In the genomic region with DNA sequence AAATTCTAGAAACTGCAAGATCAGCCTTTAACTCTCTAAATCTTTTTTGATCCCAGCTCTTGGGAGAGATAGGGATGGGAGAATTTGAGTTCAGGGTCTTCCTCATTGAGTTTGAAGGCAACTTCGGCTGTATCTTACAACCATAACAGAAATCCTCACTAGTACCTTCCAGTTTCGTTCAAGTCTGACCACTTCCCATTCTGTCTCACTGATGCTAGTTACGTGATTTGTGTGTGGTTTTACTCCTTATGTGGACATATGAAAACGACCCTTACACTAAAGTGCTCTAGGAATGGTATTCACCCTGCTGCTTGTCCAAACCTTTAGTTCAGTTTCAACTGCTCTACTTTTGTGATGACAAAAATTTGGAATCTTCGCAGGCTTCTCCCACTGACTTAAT, we compare ENCODE assay signal across 30 mouse cellular contexts. TPM values are rescaled to one million over a fixed set of nuclear protein-coding genes. Genes with fewer than 3 reads are reported as not detected.
DNase-seq lines count a peak whose midpoint lies in the region; ATAC-seq and TF ChIP-seq lines count a peak whose summit lies in the region.
"Had no signal": no experiment of that assay in that cellular context is flagged by ENCODE, and none has a peak within 500 bp of the region (broad histone marks: within the 10 kb centered on the region; RNA-seq: fewer than 3 reads in every experiment).

No protein-coding gene starts in this region.

- TF ChIP-seq CTCF in forebrain, postnatal 0 days (IDR thresholded peaks at IDR 0.05; ENCODE audit: low read depth), result no peak

- H3K4me3 ChIP-seq in forebrain, embryonic 10.5 days, result peak overlapping the region; percentile 2; the same call in 1 of the 2 replicates
- H3K4me3 ChIP-seq in forebrain, postnatal 0 days (ENCODE audit: low read depth, low read length), result no peak overlapping the region
- H3K4me3 ChIP-seq in neural tube, embryonic 12.5 days, result no peak overlapping the region
- no peak overlapping the region for H3K4me3 ChIP-seq in neural tube, embryonic 15.5 days (replicated peaks)
- no peak overlapping the region for H3K4me3 ChIP-seq in kidney, embryonic 15.5 days (replicated peaks)
- H3K4me3 ChIP-seq: embryonic facial prominence, embryonic 15.5 days; heart, embryonic 12.5 days; limb, embryonic 13.5 days had no signal

- no peak overlapping the region for H3K4me2 ChIP-seq in forebrain, postnatal 0 days (ENCODE audit: low read depth)
- 0 out of 2 replicates have a peak overlapping the region, but pooled peaks have one; percentile 73 for H3K4me2 ChIP-seq in neural tube, embryonic 12.5 days (replicated peaks)
- H3K4me2 ChIP-seq in neural tube, embryonic 15.5 days, result no peak overlapping the region
- H3K4me2 ChIP-seq in kidney, embryonic 15.5 days, result no peak overlapping the region
- H3K4me2 ChIP-seq: embryonic facial prominence, embryonic 15.5 days; heart, embryonic 12.5 days; lung, embryonic 14.5 days had no signal

- no peaks in the 10 kb centered on the region for H3K9me3 ChIP-seq in forebrain, embryonic 10.5 days
- no peaks in the 10 kb centered on the region for H3K9me3 ChIP-seq in forebrain, postnatal 0 days (ENCODE audit: low read length)
- no peaks in the 10 kb centered on the region for H3K9me3 ChIP-seq in neural tube, embryonic 12.5 days
- H3K9me3 ChIP-seq in neural tube, embryonic 15.5 days (replicated peaks), result no peaks in the 10 kb centered on the region
- no peaks in the 10 kb centered on the region for H3K9me3 ChIP-seq in kidney, embryonic 15.5 days (replicated peaks)
- H3K9me3 ChIP-seq: embryonic facial prominence, embryonic 15.5 days; heart, embryonic 12.5 days; hindbrain, embryonic 10.5 days; limb, embryonic 13.5 days had no signal

- peaks cover 30% of the 10 kb centered on the region for H3K36me3 ChIP-seq in forebrain, embryonic 10.5 days (replicated peaks)
- 0 out of 2 replicates have a peak, but pooled peaks cover 3% of the 10 kb centered on the region for H3K36me3 ChIP-seq in forebrain, postnatal 0 days (ENCODE audit: insufficient read depth)
- peaks cover 7% of the 10 kb centered on the region; the same call in 1 of the 2 replicates for H3K36me3 ChIP-seq in neural tube, embryonic 12.5 days
- H3K36me3 ChIP-seq in neural tube, embryonic 15.5 days, result no peaks in the 10 kb centered on the region
- H3K36me3 ChIP-seq in kidney, embryonic 15.5 days, result peaks cover 9% of the 10 kb centered on the region; the same call in 1 of the 2 replicates

- no peak overlapping the region for H3K9ac ChIP-seq in forebrain, postnatal 0 days
- H3K9ac ChIP-seq in neural tube, embryonic 12.5 days, result no peak overlapping the region
- no peak overlapping the region for H3K9ac ChIP-seq in neural tube, embryonic 15.5 days (replicated peaks)
- no peak overlapping the region for H3K9ac ChIP-seq in kidney, embryonic 15.5 days
- H3K9ac ChIP-seq: embryonic facial prominence, embryonic 15.5 days; heart, embryonic 12.5 days; liver, embryonic 14.5 days; lung, embryonic 14.5 days had no signal

- no peak for DNase-seq in forebrain, embryonic 10.5 days (ENCODE audit: extremely low spot score, low spot score)
- no peak for DNase-seq in forebrain, postnatal 0 days
- no peak for DNase-seq in adrenal gland, adult 18-20 months (ENCODE audit: low spot score in 2 of 2)
- DNase-seq: adrenal gland, adult 8-10 months; cerebellum, adult 11-12 months; cerebellum, postnatal 14 days; embryo, embryonic 11 days; gastrocnemius, postnatal 14 days; heart, adult 18-20 months; heart, postnatal 10 days; layer of hippocampus, adult 9-11 months; lung, embryonic 14.5 days; right cerebral cortex, postnatal 14 days; thymus, adult 18-20 months; thymus, postnatal 36 days had no signal

- H3K4me1 ChIP-seq in forebrain, embryonic 10.5 days, result peaks cover 26% of the 10 kb centered on the region
- H3K4me1 ChIP-seq in forebrain, postnatal 0 days (ENCODE audit: insufficient read depth), result peaks cover 8% of the 10 kb centered on the region; the same call in 1 of the 2 replicates
- H3K4me1 ChIP-seq in neural tube, embryonic 12.5 days, result peaks cover 21% of the 10 kb centered on the region
- H3K4me1 ChIP-seq in neural tube, embryonic 15.5 days, result peaks cover 20% of the 10 kb centered on the region
- H3K4me1 ChIP-seq in kidney, embryonic 15.5 days, result peaks cover 14% of the 10 kb centered on the region

- no peak overlapping the region for H3K27ac ChIP-seq in forebrain, embryonic 10.5 days
- H3K27ac ChIP-seq in forebrain, postnatal 0 days (ENCODE audit: low read depth, low read length), result no peak overlapping the region
- no peak overlapping the region for H3K27ac ChIP-seq in neural tube, embryonic 12.5 days
- H3K27ac ChIP-seq in neural tube, embryonic 15.5 days (replicated peaks), result no peak overlapping the region
- H3K27ac ChIP-seq in kidney, embryonic 15.5 days, result no peak overlapping the region
- H3K27ac ChIP-seq: embryonic facial prominence, embryonic 15.5 days; hindbrain, embryonic 10.5 days; kidney, postnatal 0 days; limb, embryonic 13.5 days; liver, embryonic 14.5 days had no signal

- WGBS in forebrain, embryonic 10.5 days, result 90% methylated on average over 5 of the region's 5 CpGs
- 91% methylated on average over 5 of the region's 5 CpGs for WGBS in forebrain, postnatal 0 days
- 93% methylated on average over 5 of the region's 5 CpGs for WGBS in neural tube, embryonic 12.5 days
- WGBS in neural tube, embryonic 15.5 days, result 95% methylated on average over 5 of the region's 5 CpGs
- WGBS in kidney, embryonic 15.5 days, result 89% methylated on average over 5 of the region's 5 CpGs

- no peaks in the 10 kb centered on the region for H3K27me3 ChIP-seq in forebrain, embryonic 10.5 days (ENCODE audit: poor library complexity, severe bottlenecking)
- H3K27me3 ChIP-seq in forebrain, postnatal 0 days (ENCODE audit: insufficient read depth, low read length), result no peaks in the 10 kb centered on the region
- no peaks in the 10 kb centered on the region for H3K27me3 ChIP-seq in neural tube, embryonic 12.5 days (replicated peaks)
- H3K27me3 ChIP-seq in neural tube, embryonic 15.5 days (replicated peaks), result no peaks in the 10 kb centered on the region
- H3K27me3 ChIP-seq in kidney, embryonic 15.5 days, result no peaks in the 10 kb centered on the region
- H3K27me3 ChIP-seq: embryonic facial prominence, embryonic 15.5 days; limb, embryonic 13.5 days had no signal

- ATAC-seq in forebrain, postnatal 0 days, result no peak
- no peak for ATAC-seq in neural tube, embryonic 12.5 days (ENCODE audit: low FRiP score, low read depth)
- no peak for ATAC-seq in neural tube, embryonic 15.5 days (ENCODE audit: low FRiP score)
- ATAC-seq in granulocyte monocyte progenitor cell, adult 5-6 weeks (replicated peaks; ENCODE audit: poor library complexity, severe bottlenecking), result peak; percentile 63
- no peak for ATAC-seq in kidney, embryonic 15.5 days (replicated peaks; ENCODE audit: low FRiP score)
- ATAC-seq: forebrain, embryonic 16.5 days; intestine, postnatal 0 days had no signal

RNA-seq across cellular contexts. Expression of gene Taf13, which starts 2.5 kb away (rescaled TPM):
- 58.2 and 59.8 TPM in 2 replicates for polyA plus RNA-seq in forebrain, embryonic 10.5 days (2016; fragmentation: Nextera tagmentation; extraction: Ambion mirVana)
- total RNA-seq in forebrain, postnatal 0 days (2014; rRNA removed), result 10.8 and 13.8 TPM in 2 replicates
- polyA plus RNA-seq in forebrain, postnatal 0 days (2015; fragmentation: Nextera tagmentation; extraction: Ambion mirVana), result 41.0 and 46.4 TPM in 2 replicates
- 72.6 and 77.8 TPM in 2 replicates for polyA plus RNA-seq in neural tube, embryonic 12.5 days (2016; fragmentation: Nextera tagmentation; extraction: Ambion mirVana)
- polyA plus RNA-seq in neural tube, embryonic 15.5 days (2015; fragmentation: Nextera tagmentation; extraction: Ambion mirVana), result 43.7 and 46.5 TPM in 2 replicates
- total RNA-seq in granulocyte monocyte progenitor cell, adult 5-6 weeks (2014; fragmentation: Nextera tagmentation), result 13.8 and 16.5 TPM in 2 replicates
- total RNA-seq in granulocyte monocyte progenitor cell, adult 5-6 weeks (2017), result 13.3 and 21.7 TPM in 2 replicates
- polyA plus RNA-seq in kidney, embryonic 15.5 days (2015; fragmentation: Nextera tagmentation; extraction: Ambion mirVana), result 34.2 and 42.9 TPM in 2 replicates
- total RNA-seq in adrenal gland, adult 18-20 months (2021), result 10 to 100 TPM; 29.2 to 30.5 TPM

RNA-seq across cellular contexts. Expression of gene Tmem167b, which starts 11.8 kb away (rescaled TPM):
- 36.9 and 37.9 TPM in 2 replicates for polyA plus RNA-seq in forebrain, embryonic 10.5 days (2016; fragmentation: Nextera tagmentation; extraction: Ambion mirVana)
- 59.6 and 70.2 TPM in 2 replicates for total RNA-seq in forebrain, postnatal 0 days (2014; rRNA removed)
- polyA plus RNA-seq in forebrain, postnatal 0 days (2015; fragmentation: Nextera tagmentation; extraction: Ambion mirVana), result 42.5 and 50.0 TPM in 2 replicates
- 55.3 and 56.7 TPM in 2 replicates for polyA plus RNA-seq in neural tube, embryonic 12.5 days (2016; fragmentation: Nextera tagmentation; extraction: Ambion mirVana)
- polyA plus RNA-seq in neural tube, embryonic 15.5 days (2015; fragmentation: Nextera tagmentation; extraction: Ambion mirVana), result 46.3 and 47.5 TPM in 2 replicates
- 6.8 and 11.4 TPM in 2 replicates for total RNA-seq in granulocyte monocyte progenitor cell, adult 5-6 weeks (2014; fragmentation: Nextera tagmentation)
- 32.8 and 34.7 TPM in 2 replicates for total RNA-seq in granulocyte monocyte progenitor cell, adult 5-6 weeks (2017)
- polyA plus RNA-seq in kidney, embryonic 15.5 days (2015; fragmentation: Nextera tagmentation; extraction: Ambion mirVana), result 34.0 and 35.6 TPM in 2 replicates
- 10 to 100 TPM; 55.7 to 59.4 TPM for total RNA-seq in adrenal gland, adult 18-20 months (2021)

RNA-seq across cellular contexts. Expression of gene Wdr47, which starts 17.1 kb away (rescaled TPM):
- polyA plus RNA-seq in forebrain, embryonic 10.5 days (2016; fragmentation: Nextera tagmentation; extraction: Ambion mirVana), result 14.9 TPM in 2 replicates
- total RNA-seq in forebrain, postnatal 0 days (2014; rRNA removed), result 107 and 110 TPM in 2 replicates
- polyA plus RNA-seq in forebrain, postnatal 0 days (2015; fragmentation: Nextera tagmentation; extraction: Ambion mirVana), result 72.4 and 90.1 TPM in 2 replicates
- polyA plus RNA-seq in neural tube, embryonic 12.5 days (2016; fragmentation: Nextera tagmentation; extraction: Ambion mirVana), result 66.6 and 72.1 TPM in 2 replicates
- polyA plus RNA-seq in neural tube, embryonic 15.5 days (2015; fragmentation: Nextera tagmentation; extraction: Ambion mirVana), result 80.5 and 94.7 TPM in 2 replicates
- 2.5 and 2.8 TPM in 2 replicates for total RNA-seq in granulocyte monocyte progenitor cell, adult 5-6 weeks (2014; fragmentation: Nextera tagmentation)
- total RNA-seq in granulocyte monocyte progenitor cell, adult 5-6 weeks (2017), result 4.4 and 6.6 TPM in 2 replicates
- 8.4 and 10.9 TPM in 2 replicates for polyA plus RNA-seq in kidney, embryonic 15.5 days (2015; fragmentation: Nextera tagmentation; extraction: Ambion mirVana)
- 10 to 100 TPM in 1 of 2 experiments, 1 to 10 TPM in 1; 8.3 to 11.0 TPM for total RNA-seq in adrenal gland, adult 18-20 months (2021)

RNA-seq across cellular contexts. Expression of gene 5330417C22Rik, which starts 37.7 kb away (rescaled TPM):
- polyA plus RNA-seq in forebrain, embryonic 10.5 days (2016; fragmentation: Nextera tagmentation; extraction: Ambion mirVana), result 1.1 and 1.2 TPM in 2 replicates
- 9.2 and 11.5 TPM in 2 replicates for total RNA-seq in forebrain, postnatal 0 days (2014; rRNA removed)
- polyA plus RNA-seq in forebrain, postnatal 0 days (2015; fragmentation: Nextera tagmentation; extraction: Ambion mirVana), result 16.6 and 17.5 TPM in 2 replicates
- 4.6 TPM in 2 replicates for polyA plus RNA-seq in neural tube, embryonic 12.5 days (2016; fragmentation: Nextera tagmentation; extraction: Ambion mirVana)
- polyA plus RNA-seq in neural tube, embryonic 15.5 days (2015; fragmentation: Nextera tagmentation; extraction: Ambion mirVana), result 12.1 and 15.8 TPM in 2 replicates
- 0.15 TPM in 1 of 2 replicates, not detected in the other for total RNA-seq in granulocyte monocyte progenitor cell, adult 5-6 weeks (2014; fragmentation: Nextera tagmentation)
- 0.13 TPM in 1 of 2 replicates, not detected in the other for total RNA-seq in granulocyte monocyte progenitor cell, adult 5-6 weeks (2017)
- polyA plus RNA-seq in kidney, embryonic 15.5 days (2015; fragmentation: Nextera tagmentation; extraction: Ambion mirVana), result 1.00 and 1.1 TPM in 2 replicates
- total RNA-seq in adrenal gland, adult 18-20 months (2021), result 1 to 10 TPM; 1.8 to 4.0 TPM

RNA-seq across cellular contexts. Expression of gene 1700013F07Rik, which starts 40.1 kb away (rescaled TPM):
- 0.29 and 0.42 TPM in 2 replicates for polyA plus RNA-seq in forebrain, embryonic 10.5 days (2016; fragmentation: Nextera tagmentation; extraction: Ambion mirVana)
- total RNA-seq in forebrain, postnatal 0 days (2014; rRNA removed), result 0.85 and 1.8 TPM in 2 replicates
- 3.0 and 4.5 TPM in 2 replicates for polyA plus RNA-seq in forebrain, postnatal 0 days (2015; fragmentation: Nextera tagmentation; extraction: Ambion mirVana)
- polyA plus RNA-seq in neural tube, embryonic 12.5 days (2016; fragmentation: Nextera tagmentation; extraction: Ambion mirVana), result 0.32 TPM in 1 of 2 replicates, not detected in the other
- 0.87 and 1.2 TPM in 2 replicates for polyA plus RNA-seq in neural tube, embryonic 15.5 days (2015; fragmentation: Nextera tagmentation; extraction: Ambion mirVana)
- not detected in 2 replicates for total RNA-seq in granulocyte monocyte progenitor cell, adult 5-6 weeks (2014; fragmentation: Nextera tagmentation)
- total RNA-seq in granulocyte monocyte progenitor cell, adult 5-6 weeks (2017), result not detected in 2 replicates
- 0.50 TPM in 1 of 2 replicates, not detected in the other for polyA plus RNA-seq in kidney, embryonic 15.5 days (2015; fragmentation: Nextera tagmentation; extraction: Ambion mirVana)
- total RNA-seq in adrenal gland, adult 18-20 months (2021), result not detected
- total RNA-seq: gastrocnemius, postnatal 14 days; heart, adult 18-20 months; heart, postnatal 10 days; MEL had no signal
- polyA plus RNA-seq: heart, embryonic 12.5 days; intestine, postnatal 0 days; kidney, postnatal 0 days; large intestine, adult 2 months; limb, embryonic 13.5 days; liver, embryonic 14.5 days; spleen, adult 2 months had no signal
